Mouse (Mus musculus) heart, adult 11 months (tissue): ENCODE data around the gene Spats2.
A peak's percentile ranks its signal among the peaks of the same experiment; 100 is the strongest.
"Not testable (repeated sequence)": the region's sequence is repeated elsewhere in the genome, so short reads cannot be mapped to it uniquely, and the experiment has no call there.

Source experiments
- DNase-seq: peaks from one replicate; pipeline ENCODE4 v3.0.0; 2022

The Spats2 gene

DNA sequence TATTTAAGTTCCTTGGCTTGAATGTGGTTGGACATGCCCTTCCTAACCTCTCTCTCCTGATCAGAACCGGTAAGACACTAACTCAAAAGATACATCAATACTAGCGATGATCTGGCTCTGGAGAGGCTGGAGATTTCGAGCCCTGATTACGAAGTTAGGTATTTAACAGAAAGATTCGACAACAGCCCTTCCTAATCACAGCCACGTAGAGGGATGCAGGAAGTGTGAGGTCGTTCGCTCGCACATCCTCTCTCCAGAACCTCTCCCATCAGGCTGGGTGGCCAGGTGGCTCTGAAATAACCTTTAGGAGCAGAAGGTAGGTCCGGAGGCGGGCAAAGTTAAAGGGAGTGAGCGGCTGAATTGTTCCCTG lies at the start of gene Spats2:
Gene Spats2, plus strand, starts transcription at position 206 of the 370 bp plus-strand sequence.
- no peak for DNase-seq

DNA sequence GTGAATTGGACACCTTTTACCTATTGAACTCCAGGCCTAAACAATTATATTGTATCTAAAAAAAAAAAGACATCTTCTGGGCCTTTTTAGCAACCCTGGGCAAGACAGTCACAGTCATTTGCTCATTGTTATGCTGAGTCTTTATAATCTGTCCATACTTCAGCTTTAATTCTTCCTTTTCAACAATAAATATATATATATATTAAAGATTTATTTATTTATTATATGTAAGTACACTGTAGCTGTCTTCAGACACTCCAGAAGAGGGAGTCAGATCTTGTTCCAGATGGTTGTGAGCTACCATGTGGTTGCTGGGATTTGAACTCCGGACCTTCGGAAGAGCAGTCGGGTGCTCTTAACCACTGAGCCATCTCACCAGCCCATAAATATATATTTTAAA lies 49.7 kb upstream of the Spats2 start:
- not testable (repeated sequence) for DNase-seq

DNA sequence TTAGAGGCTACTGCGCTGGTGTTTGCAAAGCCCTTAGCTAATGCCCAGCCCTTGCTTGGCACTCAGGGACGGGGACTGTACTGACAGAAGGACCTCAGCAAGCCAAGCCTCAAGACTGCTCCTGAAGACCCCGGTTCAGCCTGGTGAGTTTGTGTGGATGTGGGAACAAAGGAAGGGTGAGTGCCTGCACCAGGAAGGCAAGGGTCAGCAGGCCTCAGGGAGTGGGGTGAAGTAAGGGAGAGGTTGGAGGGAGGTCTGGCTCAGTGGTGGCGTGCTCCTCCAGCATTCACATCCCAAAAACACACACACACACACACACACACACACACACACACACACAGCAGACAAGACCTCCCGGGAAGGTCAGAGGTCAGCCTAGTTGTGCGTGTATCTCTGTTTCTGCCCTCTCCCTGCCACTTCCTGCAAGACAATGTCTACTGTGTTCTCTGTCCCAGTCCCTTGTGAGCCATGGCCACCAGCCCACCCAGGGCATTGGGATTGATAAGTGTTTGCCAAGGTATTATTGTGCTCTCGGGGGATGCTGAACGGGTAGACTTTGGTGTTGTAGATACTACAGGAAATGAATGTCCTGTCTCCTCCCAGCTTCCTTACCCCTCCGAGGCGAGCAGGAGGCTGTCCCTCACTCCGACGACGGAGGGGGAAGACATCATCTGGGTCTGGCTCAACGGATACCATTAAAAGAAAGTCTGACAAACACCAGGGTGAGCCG lies 47.4 kb upstream of the Spats2 start:
- DNase-seq: peak; percentile 82

DNA sequence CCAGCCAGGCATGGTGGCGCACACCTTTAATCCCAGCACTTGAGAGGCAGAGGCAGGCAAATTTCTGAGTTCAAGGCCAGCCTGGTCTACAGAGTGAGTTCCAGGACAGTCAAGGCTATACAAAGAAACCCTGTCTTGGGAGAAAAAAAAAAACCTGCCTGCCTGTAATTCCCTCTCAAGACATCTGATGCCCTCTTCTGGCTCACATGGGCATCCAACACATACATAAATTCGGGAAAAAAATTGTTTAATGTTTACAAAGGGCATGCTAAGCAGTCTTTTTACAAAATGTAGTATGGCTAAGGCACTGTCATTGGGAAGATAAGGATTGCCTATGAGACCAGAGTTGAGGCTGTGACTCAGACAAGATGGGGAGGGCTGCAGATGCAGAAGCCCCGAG lies 45.9 kb upstream of the Spats2 start:
- DNase-seq: no peak

DNA sequence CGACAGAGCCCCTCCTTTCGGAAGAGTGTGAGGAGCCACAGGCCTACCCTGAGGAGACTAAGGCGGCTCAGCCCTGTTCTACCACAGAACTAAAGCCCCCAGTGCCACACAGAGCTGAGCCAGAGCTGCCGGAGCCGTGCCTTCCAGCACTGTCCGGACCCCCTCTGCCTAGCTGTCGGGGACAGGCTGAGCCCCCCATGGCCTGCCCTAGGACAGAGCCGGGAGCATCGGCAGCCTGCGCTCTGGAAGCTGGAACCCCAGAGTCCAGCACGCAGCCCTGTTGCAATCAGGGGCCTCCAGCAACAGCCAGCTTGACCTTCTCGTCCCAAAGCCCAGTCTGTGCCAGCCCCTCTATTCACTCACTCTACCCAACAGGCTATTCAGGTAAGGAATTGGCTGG lies 43.4 kb upstream of the Spats2 start:
- DNase-seq: peak; percentile 85

DNA sequence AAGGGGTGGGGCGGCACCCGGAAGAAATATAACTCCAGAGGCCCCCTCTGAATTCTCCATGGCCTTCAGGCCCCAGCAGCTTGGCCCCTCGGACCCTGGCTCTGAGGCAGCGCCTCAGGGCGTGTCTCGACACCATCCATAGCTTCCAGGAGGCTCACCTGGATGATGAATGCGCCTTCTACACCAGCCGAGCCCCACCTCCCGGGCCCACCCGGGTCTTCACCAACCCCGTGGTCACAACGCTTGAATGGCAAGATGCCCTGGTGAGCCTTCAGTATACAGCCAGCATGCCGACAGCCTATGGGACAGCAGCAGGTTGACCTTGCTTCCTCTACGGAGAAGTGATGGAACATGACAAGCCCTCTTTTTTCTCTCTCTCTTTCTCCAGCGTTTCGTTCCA lies 42.9 kb upstream of the Spats2 start:
- DNase-seq: peak; percentile 84

DNA sequence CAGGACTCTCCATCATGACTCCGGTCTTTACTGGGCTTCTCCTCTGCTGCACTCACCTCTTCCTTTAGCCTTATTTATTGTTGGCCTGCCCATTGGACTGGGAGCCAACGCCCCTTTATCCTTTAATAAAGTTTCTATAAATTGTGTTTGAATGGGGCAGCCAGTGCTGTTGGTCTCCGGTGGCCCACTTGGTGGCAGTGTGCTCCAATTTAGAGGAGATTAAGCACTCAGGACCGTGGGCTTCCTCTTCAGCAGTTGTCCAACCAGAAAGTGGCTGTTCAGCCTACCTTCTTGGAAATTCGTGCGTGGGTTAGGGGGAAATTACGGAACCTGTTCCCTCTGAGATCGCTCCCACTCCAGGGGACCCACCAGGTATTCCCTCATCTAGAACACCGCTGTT lies 42.5 kb upstream of the Spats2 start:
- DNase-seq: peak; percentile 93

DNA sequence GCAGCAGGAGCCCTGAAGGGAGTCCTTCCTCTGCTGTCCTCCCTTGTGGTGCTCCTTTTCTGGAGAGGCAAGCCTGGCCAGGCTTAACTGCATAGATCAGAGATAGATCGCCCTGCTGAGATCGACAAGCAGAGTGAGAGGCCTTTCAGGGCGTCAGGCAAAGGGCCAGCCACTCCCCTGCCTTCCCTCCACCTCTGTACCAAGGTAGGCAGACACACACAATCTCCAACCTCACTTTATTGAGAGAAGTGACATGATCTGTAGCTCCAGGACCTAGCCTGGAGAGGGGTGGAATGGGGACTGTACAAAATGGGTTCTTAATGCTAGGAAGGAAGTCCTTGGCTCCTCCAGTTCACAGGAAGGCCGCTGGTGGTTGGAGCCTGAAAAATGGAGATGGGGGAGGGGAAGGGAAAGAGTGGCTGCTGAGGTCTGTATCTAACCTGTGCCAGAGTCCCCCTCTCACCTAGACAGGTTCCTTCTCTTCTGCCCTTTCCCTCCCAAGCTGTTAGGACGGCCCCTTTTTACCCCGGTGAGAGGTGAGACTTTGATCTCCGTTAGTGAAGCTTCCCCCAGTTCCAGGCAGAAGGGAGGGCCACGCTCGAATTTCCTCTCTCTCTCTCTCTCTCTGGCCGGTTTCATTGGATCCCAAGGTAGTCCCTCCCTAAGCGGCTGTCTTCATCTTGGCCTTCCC lies 41.7 kb upstream of the Spats2 start:
- DNase-seq: peak; percentile 64

DNA sequence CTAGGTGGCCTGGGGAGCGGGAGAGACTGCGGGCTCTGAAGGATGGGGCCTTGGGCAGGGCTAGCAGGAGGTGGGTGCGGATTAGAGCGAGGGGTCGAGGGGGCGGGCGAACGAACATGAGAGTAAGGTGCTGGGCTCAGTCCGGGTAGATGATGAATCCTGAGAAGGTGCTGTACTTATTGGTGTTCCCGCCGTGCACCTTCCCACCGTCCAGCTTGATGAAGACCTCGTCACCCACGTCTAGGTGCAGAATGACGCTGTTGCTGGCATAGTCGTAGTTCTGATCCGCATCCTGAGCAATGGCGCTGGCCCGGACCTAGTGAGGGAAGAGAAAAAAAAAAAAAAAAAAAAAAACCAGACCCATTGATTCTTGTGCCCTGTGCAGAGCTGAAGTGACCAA lies 41.1 kb upstream of the Spats2 start:
- DNase-seq: peak; percentile 75

DNA sequence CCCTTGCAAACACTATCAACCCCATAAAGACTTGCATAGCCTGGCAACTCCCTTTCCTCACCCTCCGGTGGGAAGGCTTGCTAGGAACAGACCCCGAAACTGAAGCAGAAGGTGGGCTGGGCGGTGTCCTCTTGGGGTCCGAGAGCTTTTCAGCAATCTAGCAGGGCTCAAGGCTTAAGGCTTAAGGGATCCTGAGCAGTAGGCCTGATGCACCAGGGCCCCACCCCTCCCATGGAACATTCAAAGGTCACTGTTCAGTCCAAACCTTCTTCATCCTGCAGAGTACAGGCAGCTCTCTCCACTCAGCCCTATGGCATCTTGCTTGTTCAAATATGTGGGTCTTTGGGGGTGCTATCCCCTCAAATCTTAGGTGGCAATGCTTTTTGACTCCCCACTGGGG lies 39.7 kb upstream of the Spats2 start:
- DNase-seq: peak; percentile 84

DNA sequence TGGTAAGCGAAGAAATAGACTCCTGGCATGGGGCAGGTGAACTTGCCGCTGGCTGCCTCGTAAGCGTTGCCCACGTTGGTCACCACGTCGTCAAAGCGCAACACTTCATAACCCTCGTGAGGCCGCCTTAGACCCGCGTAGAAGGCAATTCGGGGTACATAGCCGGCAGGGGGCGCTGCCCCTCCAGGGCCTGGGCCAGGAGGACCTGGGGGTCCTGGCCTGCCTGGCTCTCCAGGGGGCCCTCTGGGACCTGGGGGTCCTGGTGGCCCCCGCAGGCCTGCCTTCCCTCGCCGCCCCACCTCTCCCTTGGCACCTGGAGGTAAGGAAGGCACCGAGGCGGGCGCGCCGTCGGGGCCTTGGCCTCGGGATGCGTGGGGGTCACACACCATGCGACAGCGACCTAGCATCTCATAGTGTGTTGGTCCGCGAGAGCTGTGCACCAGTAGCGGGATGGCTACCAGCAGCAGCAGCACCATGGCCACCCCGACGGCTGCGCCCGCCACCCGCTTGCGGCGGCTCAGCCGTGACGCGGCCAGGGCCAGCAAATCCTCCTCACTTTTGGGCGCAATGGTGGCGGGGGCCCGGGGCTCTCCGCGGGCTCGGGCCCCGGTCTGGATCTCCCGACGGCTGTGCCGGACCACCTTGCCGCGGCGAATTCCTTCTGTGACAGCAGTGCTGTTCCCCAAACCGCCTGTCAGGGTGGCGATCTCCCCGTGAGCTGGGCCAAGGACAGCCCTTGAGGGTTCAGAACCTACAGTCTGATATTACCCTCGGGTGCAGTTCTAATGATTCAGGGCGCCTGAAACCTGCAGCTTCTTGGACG lies 38.3 kb upstream of the Spats2 start, which contains the start of gene C1ql4:
Gene C1ql4, minus strand, starts transcription at position 565 of the 823 bp plus-strand sequence.
- no peak for DNase-seq

DNA sequence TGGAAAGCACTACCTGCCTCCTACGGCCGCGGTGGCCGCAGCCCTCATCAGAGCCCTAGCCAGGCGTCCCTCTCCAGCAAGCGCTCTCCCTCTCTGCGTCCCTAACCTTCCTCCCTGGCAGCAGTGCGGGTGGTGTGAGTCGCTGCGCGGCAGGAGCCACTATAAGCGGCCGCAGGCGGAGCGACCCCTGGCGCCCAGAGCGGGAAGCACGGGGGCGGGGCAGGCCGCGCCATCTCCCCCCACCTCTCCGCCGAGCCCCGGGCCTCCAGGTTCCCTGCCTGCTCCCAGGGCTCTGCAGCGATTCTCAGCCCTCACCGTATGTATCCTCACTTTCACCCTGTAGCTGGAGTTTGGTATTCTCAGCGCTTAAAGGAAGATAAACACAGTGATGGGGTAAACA lies 37.4 kb upstream of the Spats2 start:
- DNase-seq: peak; percentile 97

DNA sequence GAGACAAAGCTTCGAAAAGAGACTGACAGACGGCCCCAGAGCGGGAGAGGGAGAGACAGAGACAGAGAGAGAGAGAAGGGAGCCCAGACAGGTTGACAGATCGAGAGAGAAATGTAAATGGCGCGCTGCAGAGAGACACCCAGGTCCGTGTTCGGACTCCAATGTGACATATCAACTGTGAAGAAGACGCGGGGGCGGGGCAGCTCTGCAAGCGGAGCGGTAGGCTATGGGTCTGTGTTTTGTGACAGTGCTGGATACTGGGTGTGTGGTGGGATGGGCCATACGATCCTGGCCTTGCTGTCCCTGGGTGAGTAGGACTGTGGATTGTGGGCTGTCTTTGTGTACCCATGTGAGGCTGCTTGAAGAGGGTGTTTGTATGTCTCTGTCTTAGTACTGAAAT lies 36.6 kb upstream of the Spats2 start:
- DNase-seq: peak; percentile 90

DNA sequence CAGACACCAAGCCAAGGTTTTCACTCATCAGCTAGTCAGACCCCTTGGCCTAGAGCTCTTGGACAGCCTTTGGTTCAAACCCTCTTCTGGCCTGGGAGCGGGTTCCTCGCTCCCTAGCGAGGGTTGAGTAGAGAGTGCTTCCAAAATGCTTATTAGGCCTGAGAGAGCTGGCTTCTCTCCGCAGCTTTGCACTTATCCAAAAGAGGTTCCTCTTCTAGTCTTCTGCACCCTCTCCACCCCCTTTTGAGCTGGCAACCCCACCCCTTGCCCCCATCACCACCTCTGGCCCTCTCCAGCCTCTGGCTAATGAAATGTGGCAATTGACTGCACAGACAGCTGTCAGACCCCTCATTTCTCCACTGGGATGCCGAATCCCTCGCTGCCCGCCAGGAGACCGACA lies 32.8 kb upstream of the Spats2 start, which contains the start of gene Dnajc22:
Gene Dnajc22, plus strand, starts transcription at position 301 of the 400 bp plus-strand sequence.
- DNase-seq: no peak

DNA sequence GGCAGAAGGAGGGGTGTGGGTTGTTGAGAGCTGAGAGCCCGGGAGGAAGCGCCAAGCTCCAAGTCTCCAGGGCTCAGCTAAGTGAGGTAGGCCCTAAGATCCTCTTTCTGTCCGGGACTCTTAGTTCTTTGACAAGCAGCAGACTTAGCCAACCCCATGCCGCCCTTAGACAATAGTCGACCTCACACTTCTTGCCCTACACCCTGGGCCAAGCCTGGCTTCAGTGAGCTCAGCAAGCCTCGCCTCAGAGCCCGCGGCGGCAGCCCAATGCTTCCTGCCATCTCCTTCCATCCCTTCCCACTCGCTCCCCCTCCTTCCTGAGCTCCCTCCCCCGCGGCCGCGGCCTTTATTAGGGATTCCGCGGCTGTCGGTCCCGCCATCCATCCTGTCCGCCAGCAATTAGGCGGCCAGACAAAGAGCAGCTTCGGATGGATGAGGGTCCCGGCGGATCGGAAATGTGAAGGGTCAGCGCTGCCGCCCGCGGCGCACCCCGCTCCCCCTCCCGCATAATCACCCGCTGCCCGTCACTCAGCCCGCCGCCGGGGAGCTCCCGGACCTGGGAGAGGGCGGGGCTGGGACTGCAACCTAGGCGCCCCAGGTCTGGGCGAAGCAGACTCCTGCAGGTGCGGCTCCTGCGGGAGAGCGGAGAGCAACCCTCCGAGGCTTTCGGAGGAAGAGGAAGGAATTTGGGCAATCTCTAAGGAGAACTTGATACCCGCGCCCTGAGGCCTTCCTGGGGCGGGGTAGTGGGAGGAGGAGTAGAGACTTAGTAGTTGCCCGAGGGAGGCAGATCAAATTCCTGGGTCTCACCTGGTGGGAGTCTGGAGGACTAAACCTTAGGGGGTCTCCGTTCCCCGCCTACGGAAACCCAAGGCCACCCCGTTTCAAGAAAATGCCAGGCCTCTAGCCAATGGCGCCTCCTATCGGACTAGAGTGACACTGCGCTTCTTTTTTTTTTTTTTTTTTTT lies 32.1 kb upstream of the Spats2 start:
- peak; percentile 97 for DNase-seq

DNA sequence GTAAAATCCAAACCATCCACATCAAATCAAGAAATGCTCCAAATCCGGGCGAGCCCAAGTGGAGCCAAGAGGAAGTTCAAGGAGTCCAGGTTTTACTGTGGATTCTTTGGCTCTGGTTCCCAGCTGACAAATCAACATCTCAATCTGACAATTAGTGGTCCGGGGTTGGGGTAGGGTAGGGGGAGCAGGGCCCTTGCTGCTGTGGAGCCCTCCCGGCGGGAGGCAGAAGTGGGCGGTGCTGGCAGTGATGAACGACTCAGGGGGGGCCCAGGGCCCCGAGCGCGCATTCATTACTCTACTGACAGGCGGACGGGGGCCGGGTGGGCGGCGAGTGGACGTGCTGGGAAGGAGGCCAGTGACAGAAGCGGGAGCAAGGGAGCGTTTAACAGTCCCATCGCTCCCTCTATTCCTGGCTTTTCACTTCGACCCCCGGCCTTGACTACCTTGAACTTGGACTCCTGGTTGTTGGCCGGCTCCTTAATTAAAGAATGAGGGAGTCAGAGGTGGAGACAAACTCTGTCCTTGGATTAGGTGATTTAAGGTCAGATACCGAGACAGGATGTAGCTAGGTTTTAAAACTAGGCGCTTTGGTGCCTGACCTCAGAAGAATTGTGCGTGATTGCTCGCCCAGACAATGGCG lies 31.0 kb upstream of the Spats2 start:
- no peak for DNase-seq

DNA sequence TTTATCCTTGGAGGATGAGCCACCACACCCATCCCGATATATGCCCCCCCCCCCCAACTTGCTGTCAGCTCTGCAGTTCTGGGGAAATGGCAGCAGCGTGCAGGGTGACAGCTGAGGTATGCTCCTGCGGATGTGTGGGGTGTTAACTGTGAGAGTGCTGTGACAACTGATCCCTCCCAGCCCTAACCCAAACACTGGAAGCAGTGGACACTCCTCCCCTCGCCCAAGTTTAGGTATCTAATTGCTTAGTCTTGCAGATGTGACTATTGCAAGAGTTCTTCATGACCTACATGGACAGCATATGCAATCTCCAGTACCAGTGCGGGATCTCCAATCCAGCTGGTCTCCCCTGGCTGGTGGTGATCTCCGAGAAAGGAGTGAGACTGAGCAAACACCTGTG lies 30.4 kb upstream of the Spats2 start:
- DNase-seq: no peak

DNA sequence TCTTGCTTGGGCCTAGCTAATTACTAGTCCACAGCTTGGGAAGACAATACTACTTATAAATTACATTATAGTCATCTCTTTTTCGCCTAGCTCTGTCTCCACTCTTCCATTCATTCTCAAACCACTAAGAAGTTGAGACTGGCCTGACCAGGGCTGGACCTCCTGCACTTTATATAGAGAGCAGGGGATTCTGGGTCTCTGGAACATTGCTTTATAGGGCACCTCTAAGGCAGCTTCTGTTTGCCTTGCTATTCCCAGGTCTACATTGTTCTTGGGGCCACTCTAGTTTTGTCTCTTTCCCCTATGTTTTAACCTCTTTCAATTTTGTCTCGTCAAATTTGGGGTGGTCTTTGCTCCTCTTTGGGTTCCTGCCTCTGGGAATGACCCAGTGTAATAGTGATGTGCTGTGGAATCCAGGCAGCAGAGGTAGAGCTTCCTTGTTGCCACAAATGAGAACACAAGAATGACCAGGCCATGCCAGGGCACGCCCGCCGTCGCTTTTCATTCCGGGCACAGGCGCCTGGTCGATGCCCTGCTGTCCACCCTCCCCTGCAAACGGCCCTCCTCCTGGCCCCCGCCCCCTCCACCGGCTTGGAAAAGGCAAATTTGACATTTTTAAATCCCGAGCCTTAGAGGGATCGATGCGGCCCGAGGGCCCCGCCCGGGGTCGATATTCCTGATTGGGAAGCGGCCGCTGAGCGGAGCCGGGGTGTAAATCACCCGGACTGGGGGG lies 29.5 kb upstream of the Spats2 start:
- no peak for DNase-seq

DNA sequence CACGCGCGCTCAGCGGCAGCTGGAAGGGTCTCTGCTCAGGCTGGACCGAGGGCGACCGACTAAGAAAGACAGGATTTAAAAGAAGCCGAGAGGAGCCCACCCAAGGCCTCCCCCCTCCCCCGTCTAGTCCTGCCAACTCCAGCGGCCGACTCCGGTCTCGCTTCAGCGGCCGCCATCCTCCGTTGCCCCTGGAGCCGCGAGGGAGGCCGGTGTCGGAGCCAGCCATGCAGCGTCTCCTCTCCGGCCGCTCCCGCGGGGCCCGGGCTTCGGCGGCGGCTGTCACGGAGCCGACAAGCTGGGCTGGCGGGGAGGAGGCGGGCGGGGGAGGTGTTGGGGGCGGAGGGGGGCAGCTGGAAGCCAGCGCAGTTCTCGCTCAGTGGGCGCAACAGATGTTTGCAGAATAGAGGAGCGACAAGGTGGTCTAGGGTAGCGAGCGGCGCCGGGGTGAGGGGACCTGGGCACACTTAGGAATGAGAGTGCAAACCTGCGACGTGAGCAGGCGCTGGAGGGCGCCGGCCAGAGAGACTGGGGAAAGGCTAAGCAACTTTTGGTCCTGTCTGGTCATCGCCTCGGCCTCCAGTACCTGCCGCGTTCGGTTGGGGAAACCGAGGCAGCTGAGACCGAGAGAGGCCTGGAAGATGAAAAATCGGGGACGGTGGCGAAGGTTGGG lies 28.8 kb upstream of the Spats2 start:
- peak; percentile 89 for DNase-seq

DNA sequence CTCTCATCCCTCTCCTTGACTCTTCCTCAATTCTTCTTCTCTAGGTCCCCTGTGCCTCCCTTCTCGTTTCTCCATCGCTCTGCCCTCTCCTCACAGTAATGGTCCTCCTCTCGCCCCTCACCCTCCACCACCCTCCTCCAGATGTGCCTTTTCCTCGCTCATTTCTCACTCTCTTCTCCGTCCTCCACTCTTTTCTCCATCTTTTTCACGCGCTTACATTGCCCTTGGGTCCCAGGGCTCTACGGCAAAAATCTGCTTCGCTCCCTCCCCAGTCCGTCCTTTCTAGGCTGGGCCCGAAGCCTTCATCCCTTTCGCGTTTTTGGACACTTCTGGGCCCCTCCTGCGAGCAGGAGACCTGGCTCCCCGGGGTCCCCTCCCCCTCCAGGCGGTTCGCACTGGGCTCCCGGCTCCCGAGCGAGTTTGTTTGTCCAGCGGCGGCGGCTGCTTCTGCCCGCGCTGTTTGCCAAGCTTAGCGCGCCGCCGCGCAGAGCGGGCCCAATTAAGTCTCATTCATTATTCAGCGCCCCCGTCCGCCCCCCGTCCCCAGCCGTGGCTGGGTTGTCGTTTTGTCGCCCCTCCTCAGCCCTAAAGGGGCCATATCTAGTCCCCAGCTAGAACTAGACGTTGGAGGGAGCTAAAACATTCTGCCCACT lies 27.8 kb upstream of the Spats2 start:
- DNase-seq: peak; percentile 88
